Mouse (Mus musculus): ENCODE results near the gene Pkp4.
"Not testable (repeated sequence)": the region's sequence is repeated elsewhere in the genome, so short reads cannot be mapped to it uniquely, and the experiment has no call there.

The Pkp4 gene

GRCm38 (mm10) chr2:59342591-59343210 lies 182.1 kb downstream of the Pkp4 start:
- DNase-seq: no peak

- DNase-seq: no peak
Observed at GRCm38 (mm10) chr2:59343834-59344233, 183.2 kb downstream of the Pkp4 start.

- no peak for DNase-seq
Observed at GRCm38 (mm10) chr2:59344699-59345098, 184.0 kb downstream of the Pkp4 start.

GRCm38 (mm10) chr2:59345141-59345839 lies 184.6 kb downstream of the Pkp4 start:
- DNase-seq: peak; percentile 33 to 44

- DNase-seq: no peak
Observed at GRCm38 (mm10) chr2:59346443-59346842, 185.8 kb downstream of the Pkp4 start.

GRCm38 (mm10) chr2:59348585-59348984 lies 187.9 kb downstream of the Pkp4 start:
- no peak for DNase-seq

- DNase-seq: no peak
Observed at GRCm38 (mm10) chr2:59350094-59350493, 189.4 kb downstream of the Pkp4 start.

GRCm38 (mm10) chr2:59351303-59352099 lies 190.9 kb downstream of the Pkp4 start:
- DNase-seq: no peak

- DNase-seq: no peak
Observed at GRCm38 (mm10) chr2:59353821-59354220, 193.2 kb downstream of the Pkp4 start.

GRCm38 (mm10) chr2:59355531-59356289 lies 195.1 kb downstream of the Pkp4 start:
- no peak for DNase-seq

GRCm38 (mm10) chr2:59359760-59360342 lies 199.2 kb downstream of the Pkp4 start:
- no peak for DNase-seq

GRCm38 (mm10) chr2:59361350-59361780 lies 200.7 kb downstream of the Pkp4 start:
- DNase-seq: no peak

- no peak for DNase-seq
Observed at GRCm38 (mm10) chr2:59364156-59364842, 203.6 kb downstream of the Pkp4 start.

GRCm38 (mm10) chr2:59367191-59367590 lies 206.5 kb downstream of the Pkp4 start:
- no peak for DNase-seq

- DNase-seq: no peak
Observed at GRCm38 (mm10) chr2:59373113-59373512, 212.5 kb downstream of the Pkp4 start.

- no peak for DNase-seq
Observed at GRCm38 (mm10) chr2:59378096-59378495, 217.4 kb downstream of the Pkp4 start.

- DNase-seq: not testable (repeated sequence)
Observed at GRCm38 (mm10) chr2:59378861-59379260, 218.2 kb downstream of the Pkp4 start.

- no peak for DNase-seq
Observed at GRCm38 (mm10) chr2:59383231-59383630, 222.6 kb downstream of the Pkp4 start.

- no peak for DNase-seq
Observed at GRCm38 (mm10) chr2:59383852-59384776, 223.5 kb downstream of the Pkp4 start.

- no peak for DNase-seq
Observed at GRCm38 (mm10) chr2:59385211-59385935, 224.7 kb downstream of the Pkp4 start.

All from kidney, postnatal 36 days (tissue).